Mouse (Mus musculus) liver, adult 2 months (tissue): Measurements from ENCODE around the gene Cys1. TPM values are rescaled to one million over a fixed set of nuclear protein-coding genes. Genes with fewer than 3 reads are reported as not detected.

Experiments
- DNase-seq: peaks from one replicate; pipeline ENCODE4 v3.0.0-alpha.2; 2011; ENCODE audit warnings: low read depth, low spot score; ENCODE audit errors: extremely low read depth
- H3K27ac ChIP-seq: fragments of 200-500 bp; replicated peaks from 2 replicates; pipeline ENCODE4 v1.5.1; 2012; ENCODE audit warnings: low read depth, mild to moderate bottlenecking, control low read depth, inconsistent platforms, low read length; ENCODE audit not compliant: insufficient read depth
- H3K27me3 ChIP-seq: fragments of 200-500 bp; 2 replicates; pipeline ENCODE4 v1.6.1; 2012; ENCODE audit warnings: mild to moderate bottlenecking, moderate library complexity, low read length, inconsistent platforms; ENCODE audit not compliant: control insufficient read depth, insufficient read depth
- H3K36me3 ChIP-seq: fragments of 200-500 bp; 2 replicates; pipeline ENCODE4 v1.6.1; 2012; ENCODE audit warnings: low read length, inconsistent platforms; ENCODE audit not compliant: control insufficient read depth, insufficient read depth
- H3K4me1 ChIP-seq: fragments of 200-500 bp; 2 replicates; pipeline ENCODE4 v1.6.1; 2011; ENCODE audit warnings: low read length; ENCODE audit not compliant: control insufficient read depth, insufficient read depth
- H3K4me3 ChIP-seq: fragments of 200-500 bp; 2 replicates; pipeline ENCODE4 v1.5.1; 2011; ENCODE audit warnings: low read depth, mild to moderate bottlenecking, control low read depth, low read length, moderate library complexity; ENCODE audit not compliant: insufficient read depth
- H3K79me2 ChIP-seq: fragments of 200-500 bp; 2 replicates; pipeline ENCODE4 v1.6.1; 2012; ENCODE audit warnings: inconsistent platforms, mild to moderate bottlenecking, low read length, moderate library complexity; ENCODE audit not compliant: control insufficient read depth, insufficient read depth
- H3K9ac ChIP-seq: fragments of 200-500 bp; 2 replicates; pipeline ENCODE4 v1.6.1; 2012; ENCODE audit warnings: low read depth, mild to moderate bottlenecking, control low read depth, inconsistent platforms, low read length
- CTCF ChIP-seq: fragments of 200-500 bp; IDR thresholded peaks from 2 replicates; pipeline ENCODE4 v1.5.1; 2011; ENCODE audit warnings: low read depth, low read length, control low read depth
- POLR2A ChIP-seq: fragments of 200-500 bp; IDR thresholded peaks from 2 replicates; pipeline ENCODE4 v1.6.1; 2011; ENCODE audit warnings: low read length, control low read depth; ENCODE audit not compliant: insufficient read depth; ENCODE audit errors: extremely low read depth
- WGBS: fragments of 180-500 bp; shearing (Covaris S2); methylation state at CpG from one replicate; pipeline ENCODE4 v1.1.7; 2018; 5-methylcytosine and 5-hydroxymethylcytosine counted together
- polyA plus RNA-seq: library from polyadenylated mRNA; depleted of rRNA; stranded (reverse); fragments of >200 nt; gene quantifications from 2 replicates; pipeline ENCODE4 v1.2.3, GENCODE M21; 2012
- total RNA-seq: library from RNA; depleted of rRNA; stranded (reverse); fragments of >200 nt; gene quantifications from 2 replicates; pipeline ENCODE4 v1.2.3, GENCODE M21; 2014

The Cys1 gene
- total and polyA plus RNA-seq, 2 experiments: 2.8 to 4.3 TPM

DNA sequence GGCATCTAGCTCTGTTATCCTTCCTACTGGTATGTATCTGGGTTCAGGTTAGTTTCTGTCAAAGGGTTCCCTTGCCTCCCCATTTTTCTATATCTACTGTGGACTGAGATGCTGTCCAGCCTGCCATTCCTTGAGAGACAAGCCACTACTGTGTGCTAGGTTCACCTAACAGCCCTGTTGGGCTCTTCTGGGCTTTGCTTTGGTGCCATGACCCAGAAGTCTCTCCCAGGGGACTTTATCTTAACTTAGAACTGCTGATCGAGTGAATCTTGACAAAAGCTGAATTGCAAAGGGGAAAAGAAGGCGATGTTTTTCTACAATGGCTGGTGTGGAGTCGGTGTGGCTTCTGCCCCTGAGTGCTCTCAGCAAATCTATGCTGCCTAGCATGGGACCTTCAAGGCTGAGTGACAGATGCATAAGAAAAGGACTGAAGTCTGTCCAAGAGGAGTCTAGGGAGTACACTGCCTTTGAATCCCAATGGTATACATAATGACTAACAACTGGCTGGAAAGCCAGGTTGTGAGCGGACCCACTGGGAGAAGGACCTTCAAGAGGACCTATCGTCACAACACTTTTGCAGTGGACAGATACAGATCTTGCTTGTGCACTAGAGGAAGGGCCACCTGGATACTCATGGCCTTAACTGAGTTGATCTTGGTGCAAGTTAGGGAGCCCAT, 33.1 kb upstream of the Cys1 start:
- H3K79me2 ChIP-seq: no peaks in the 10 kb centered on the region
- 80% methylated on average over 5 of the region's 5 CpGs for WGBS
- no peak overlapping the region for H3K9ac ChIP-seq
- no peak for DNase-seq
- TF ChIP-seq CTCF (no peak), POLR2A (no peak)
- H3K4me3 ChIP-seq: no peak overlapping the region
- H3K36me3 ChIP-seq: no peaks in the 10 kb centered on the region; the same call in 1 of the 2 replicates
- H3K27me3 ChIP-seq: no peaks in the 10 kb centered on the region
- H3K27ac ChIP-seq: no peak overlapping the region
- H3K4me1 ChIP-seq: no peaks in the 10 kb centered on the region

DNA sequence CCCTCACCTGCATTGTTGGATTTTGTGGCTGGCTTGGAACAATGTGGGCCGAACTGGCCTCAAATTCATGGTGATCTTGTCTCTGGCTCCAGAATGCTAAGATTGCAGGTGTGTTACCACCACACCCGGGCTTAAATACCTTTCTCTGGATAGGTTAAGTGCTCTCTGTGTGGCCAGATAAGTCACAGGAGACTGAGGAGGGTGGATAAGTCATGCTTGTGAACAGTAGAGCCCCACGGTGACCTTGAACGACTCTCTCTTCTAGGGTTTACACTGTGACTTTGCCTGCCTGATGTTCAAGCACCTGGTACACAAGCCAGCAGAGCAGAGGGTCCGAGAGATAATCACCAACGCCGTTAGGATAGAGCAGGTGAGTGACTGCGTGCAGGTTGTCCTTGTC, 30.8 kb upstream of the Cys1 start:
- 87% methylated on average over 8 of the region's 8 CpGs for WGBS
- Histone ChIP-seq H3K36me3 (no peaks in the 10 kb centered on the region; the same call in 1 of the 2 replicates), H3K79me2 (no peaks in the 10 kb centered on the region), H3K27me3 (no peaks in the 10 kb centered on the region), H3K4me3 (no peak overlapping the region), H3K4me1 (peaks cover 8% of the 10 kb centered on the region), H3K27ac (no peak overlapping the region), H3K9ac (no peak overlapping the region)
- DNase-seq: no peak
- TF ChIP-seq POLR2A: no peak
- TF ChIP-seq CTCF: no peak

DNA sequence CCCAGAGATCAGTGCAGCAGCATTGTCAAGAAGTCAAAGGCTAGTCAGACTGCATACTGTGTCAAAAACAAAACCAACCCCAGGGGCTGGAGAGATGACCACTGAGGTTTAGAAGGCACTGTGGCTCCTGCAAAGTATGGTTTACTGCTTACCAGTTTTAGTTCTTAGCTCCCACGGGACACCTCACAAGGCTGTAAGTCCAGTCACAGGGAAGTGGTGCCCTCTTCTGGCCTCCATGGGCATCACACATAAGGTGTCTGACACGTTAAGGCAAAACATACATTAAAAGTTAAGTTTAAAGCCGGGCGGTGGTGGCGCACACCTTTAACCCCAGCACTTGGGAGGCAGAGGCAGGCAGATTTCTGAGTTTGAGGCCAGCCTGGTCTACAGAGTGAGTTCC, 29.1 kb upstream of the Cys1 start:
- WGBS: 58% methylated on average over 5 of the region's 5 CpGs
- Histone ChIP-seq H3K79me2 (no peaks in the 10 kb centered on the region), H3K4me3 (no peak overlapping the region), H3K27me3 (no peaks in the 10 kb centered on the region), H3K9ac (no peak overlapping the region), H3K27ac (no peak overlapping the region), H3K36me3 (no peaks in the 10 kb centered on the region; the same call in 1 of the 2 replicates), H3K4me1 (peaks cover 9% of the 10 kb centered on the region)
- peak; percentile 64 for TF ChIP-seq CTCF
- TF ChIP-seq POLR2A: no peak
- DNase-seq: peak; percentile 33

DNA sequence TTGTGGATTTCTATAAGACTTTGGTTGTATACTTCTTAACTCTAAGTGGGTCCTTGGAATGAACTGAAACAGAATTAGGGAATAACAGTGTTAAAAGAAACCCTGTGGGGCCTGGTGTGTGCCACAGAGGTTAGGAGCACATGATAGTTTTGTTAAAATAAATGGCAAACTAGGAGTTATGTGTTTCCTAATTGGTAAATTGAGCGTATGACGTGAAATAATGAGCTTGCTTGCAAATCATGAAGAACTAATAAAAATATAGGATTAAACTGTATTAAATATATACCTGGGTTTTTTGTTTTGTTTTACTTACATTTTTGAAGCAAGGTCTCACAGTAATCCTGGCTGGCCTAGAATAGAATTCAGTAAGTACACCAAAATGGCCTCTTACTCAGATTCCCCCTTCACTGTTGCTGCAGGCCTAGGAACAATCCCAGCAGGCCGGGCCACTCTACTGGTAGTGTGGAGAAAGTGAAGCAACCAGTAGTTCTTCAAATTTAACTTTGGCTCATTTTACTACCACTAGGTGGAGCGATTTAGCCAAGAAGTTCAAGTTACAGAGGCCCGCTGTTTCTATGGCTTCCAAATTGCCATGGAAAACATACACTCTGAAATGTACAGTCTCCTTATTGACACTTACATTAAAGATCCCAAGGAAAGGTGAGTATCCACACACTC, 28.4 kb upstream of the Cys1 start:
- H3K4me3 ChIP-seq: no peak overlapping the region
- no peaks in the 10 kb centered on the region; the same call in 1 of the 2 replicates for H3K36me3 ChIP-seq
- peaks cover 9% of the 10 kb centered on the region for H3K4me1 ChIP-seq
- H3K27me3 ChIP-seq: no peaks in the 10 kb centered on the region
- peak; percentile 78 for DNase-seq
- H3K27ac ChIP-seq: no peak overlapping the region
- peak; percentile 12; the same call in 1 of the 2 replicates for TF ChIP-seq CTCF
- TF ChIP-seq POLR2A: no peak
- 32% methylated on average over 5 of the region's 5 CpGs for WGBS
- H3K79me2 ChIP-seq: no peaks in the 10 kb centered on the region
- H3K9ac ChIP-seq: no peak overlapping the region

DNA sequence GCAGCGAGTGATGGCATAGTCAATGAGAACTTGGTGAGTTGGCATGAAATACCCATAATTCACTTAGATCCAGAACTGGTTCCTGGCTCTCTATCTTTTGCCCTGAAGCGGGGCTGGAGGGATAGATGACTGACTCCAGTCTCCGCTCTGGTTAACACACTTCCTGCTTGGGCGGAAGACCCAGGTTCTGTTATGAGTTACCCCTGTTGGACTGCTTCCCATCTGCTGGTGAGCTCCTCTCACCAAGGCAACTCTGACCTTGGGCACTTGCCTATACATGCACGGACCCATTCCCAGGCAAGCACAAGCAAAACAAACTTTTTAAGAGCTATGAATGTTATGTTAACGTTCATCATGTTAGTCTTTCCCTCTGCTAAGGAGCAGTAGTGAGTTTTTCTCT, 27.8 kb upstream of the Cys1 start:
- H3K27ac ChIP-seq: no peak overlapping the region
- no peak overlapping the region for H3K9ac ChIP-seq
- H3K4me3 ChIP-seq: no peak overlapping the region
- H3K79me2 ChIP-seq: no peaks in the 10 kb centered on the region
- no peaks in the 10 kb centered on the region for H3K27me3 ChIP-seq
- peaks cover 9% of the 10 kb centered on the region for H3K4me1 ChIP-seq
- no peak for DNase-seq
- TF ChIP-seq POLR2A (no peak), CTCF (no peak)
- H3K36me3 ChIP-seq: no peaks in the 10 kb centered on the region; the same call in 1 of the 2 replicates
- 63% methylated on average over 6 of the region's 6 CpGs for WGBS

DNA sequence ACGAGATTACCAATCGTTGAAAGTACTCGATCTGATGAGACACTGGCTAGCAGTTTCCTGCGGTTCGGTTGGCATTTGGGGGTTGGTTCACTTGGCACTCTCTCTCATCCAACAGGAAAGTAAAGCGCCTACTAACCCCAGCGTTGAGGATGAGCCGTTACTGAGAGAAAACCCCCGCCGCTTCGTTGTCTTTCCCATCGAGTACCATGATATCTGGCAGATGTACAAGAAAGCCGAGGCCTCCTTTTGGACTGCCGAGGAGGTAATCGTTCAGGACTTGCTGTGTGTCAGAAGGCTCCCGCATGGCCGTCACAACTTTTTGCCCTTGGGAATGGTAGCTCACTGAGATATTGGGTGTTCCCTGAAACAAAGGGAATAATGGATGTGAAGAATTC, 27.2 kb upstream of the Cys1 start:
- H3K36me3 ChIP-seq: no peaks in the 10 kb centered on the region; the same call in 1 of the 2 replicates
- peaks cover 9% of the 10 kb centered on the region for H3K4me1 ChIP-seq
- no peaks in the 10 kb centered on the region for H3K27me3 ChIP-seq
- TF ChIP-seq CTCF (no peak), POLR2A (no peak)
- H3K27ac ChIP-seq: no peak overlapping the region
- peak overlapping the region; percentile 68 for H3K4me3 ChIP-seq
- peak overlapping the region; percentile 20; the same call in 1 of the 2 replicates for H3K9ac ChIP-seq
- WGBS: 4% methylated on average over 17 of the region's 17 CpGs
- DNase-seq: no peak
- no peaks in the 10 kb centered on the region for H3K79me2 ChIP-seq
